Mouse (Mus musculus) midbrain, embryonic 10.5 days (tissue): ENCODE measurements around the gene Cds1. TPM values are rescaled to one million over a fixed set of nuclear protein-coding genes. Genes with fewer than 3 reads are reported as not detected.

Experiments
- DNase-seq: peaks from one replicate; pipeline ENCODE4 v3.0.0-alpha.2; 2017; ENCODE audit warnings: low spot score
- H3K27ac ChIP-seq: fragments of 300-500 bp; sonication (generic); replicated peaks from 2 replicates; pipeline ENCODE4 v1.5.1; 2016; ENCODE audit warnings: mild to moderate bottlenecking
- H3K27me3 ChIP-seq: fragments of 300-500 bp; sonication (generic); 2 replicates; pipeline ENCODE4 v1.6.1; 2016; ENCODE audit warnings: low read depth, mild to moderate bottlenecking; ENCODE audit not compliant: poor library complexity, severe bottlenecking
- H3K36me3 ChIP-seq: fragments of 300-500 bp; sonication (generic); 2 replicates; pipeline ENCODE4 v1.6.1; 2016; ENCODE audit warnings: mild to moderate bottlenecking, moderate library complexity
- H3K4me1 ChIP-seq: fragments of 300-500 bp; sonication (generic); 2 replicates; pipeline ENCODE4 v1.6.1; 2016
- H3K4me3 ChIP-seq: fragments of 300-500 bp; sonication (generic); 2 replicates; pipeline ENCODE4 v1.5.1; 2016; ENCODE audit warnings: mild to moderate bottlenecking, moderate library complexity
- H3K9me3 ChIP-seq: fragments of 300-500 bp; sonication (generic); replicated peaks from 2 replicates; pipeline ENCODE4 v1.6.1; 2016; ENCODE audit warnings: mild to moderate bottlenecking
- WGBS: fragments of 180-500 bp; shearing (Covaris S2); methylation state at CpG from one replicate; pipeline ENCODE4 v1.1.7; 2016; 5-methylcytosine and 5-hydroxymethylcytosine counted together
- polyA plus RNA-seq: library from polyadenylated mRNA; unstranded; fragments of >200 nt; fragmentation: Nextera tagmentation; extraction: Ambion mirVana; gene quantifications from 2 replicates; pipeline ENCODE4 v1.2.1, GENCODE M21; 2016

Gene Cds1
- polyA plus RNA-seq, 1 experiment from 2014 or later: 0.80 TPM

- no peaks in the 10 kb centered on the region for H3K36me3 ChIP-seq
- no peak overlapping the region for H3K27ac ChIP-seq
- H3K4me1 ChIP-seq: peaks cover 12% of the 10 kb centered on the region
- H3K27me3 ChIP-seq: no peaks in the 10 kb centered on the region
- no peak overlapping the region for H3K4me3 ChIP-seq
- no peaks in the 10 kb centered on the region for H3K9me3 ChIP-seq
- no peak for DNase-seq
- WGBS: 91% methylated on average over 2 of the region's 2 CpGs
Measured at GRCm38 (mm10) chr5:101784787-101785186, 19.9 kb downstream of the Cds1 start.

GRCm38 (mm10) chr5:101785921-101786614, 21.1 kb downstream of the Cds1 start:
- no peaks in the 10 kb centered on the region for H3K27me3 ChIP-seq
- H3K27ac ChIP-seq: no peak overlapping the region
- no peak overlapping the region for H3K4me3 ChIP-seq
- peaks cover 12% of the 10 kb centered on the region for H3K4me1 ChIP-seq
- no peaks in the 10 kb centered on the region for H3K9me3 ChIP-seq
- WGBS: 67% methylated on average over 4 of the region's 4 CpGs
- no peaks in the 10 kb centered on the region for H3K36me3 ChIP-seq
- DNase-seq: no peak

DNA sequence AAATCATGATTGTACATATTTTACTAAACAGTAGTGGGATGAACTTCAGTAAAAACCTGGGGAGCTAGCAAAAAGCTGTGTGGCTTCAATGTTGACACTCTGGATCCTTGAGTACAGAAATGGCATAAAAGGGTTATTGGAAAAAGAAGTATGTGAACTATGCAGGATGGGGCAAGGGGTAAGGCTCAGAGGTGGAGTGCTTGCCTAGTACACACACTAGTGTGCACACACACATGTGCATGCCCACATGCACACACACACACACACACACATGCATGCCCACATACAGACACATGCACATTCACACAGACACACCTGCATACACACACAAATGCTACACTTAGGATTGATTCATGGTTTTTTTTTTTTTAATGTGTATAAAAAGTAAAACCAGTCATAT, 24.8 kb downstream of the Cds1 start:
- H3K4me1 ChIP-seq: peaks cover 12% of the 10 kb centered on the region
- no peak overlapping the region for H3K27ac ChIP-seq
- H3K36me3 ChIP-seq: no peaks in the 10 kb centered on the region
- H3K9me3 ChIP-seq: no peaks in the 10 kb centered on the region
- DNase-seq: no peak
- H3K27me3 ChIP-seq: no peaks in the 10 kb centered on the region
- no peak overlapping the region for H3K4me3 ChIP-seq

DNA sequence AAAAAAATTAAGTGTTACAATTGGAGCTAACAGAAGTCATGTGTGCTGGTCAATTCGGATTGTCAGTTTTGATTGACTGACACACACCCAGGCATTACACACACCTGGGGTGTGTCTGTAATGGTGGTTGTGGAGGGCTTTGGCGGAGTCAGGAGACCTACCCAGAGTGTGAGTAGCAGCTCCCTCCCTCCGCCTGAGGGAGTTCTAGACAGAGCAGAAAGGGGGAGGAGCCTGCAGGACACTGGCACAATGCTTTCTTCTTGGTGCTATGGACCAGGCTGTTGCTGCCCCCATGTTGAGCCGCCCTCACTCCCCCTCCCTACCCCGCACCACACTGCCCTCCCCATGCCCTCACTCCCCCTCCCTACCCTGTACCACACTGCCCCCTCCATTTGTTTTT, 25.6 kb downstream of the Cds1 start:
- H3K27ac ChIP-seq: no peak overlapping the region
- DNase-seq: no peak
- peaks cover 12% of the 10 kb centered on the region for H3K4me1 ChIP-seq
- H3K36me3 ChIP-seq: no peaks in the 10 kb centered on the region
- H3K4me3 ChIP-seq: no peak overlapping the region
- no peaks in the 10 kb centered on the region for H3K27me3 ChIP-seq
- H3K9me3 ChIP-seq: no peaks in the 10 kb centered on the region; the same call in 1 of the 2 replicates
- 67% methylated on average over 5 of the region's 5 CpGs for WGBS

DNA sequence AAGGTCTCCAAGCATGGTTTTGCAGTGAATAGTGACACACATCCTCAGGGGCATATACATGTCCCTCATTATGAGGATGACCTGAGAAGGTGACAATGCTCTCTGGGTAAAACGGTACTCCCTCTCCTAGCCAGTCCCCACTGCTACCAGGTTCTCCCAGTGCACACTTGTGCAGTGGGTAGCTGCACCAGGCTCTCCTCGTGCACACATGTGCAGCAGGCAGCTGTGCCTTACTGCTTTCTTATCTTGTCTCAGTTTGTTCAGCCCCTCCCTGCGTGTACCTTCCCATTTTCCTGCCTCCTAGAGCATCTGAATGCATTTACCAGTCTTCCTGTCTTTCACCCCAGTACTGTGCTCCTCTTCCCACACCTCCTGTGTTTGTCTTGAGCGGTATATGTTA, 27.7 kb downstream of the Cds1 start:
- H3K9me3 ChIP-seq: no peaks in the 10 kb centered on the region; the same call in 1 of the 2 replicates
- WGBS: 79% methylated on average over 4 of the region's 4 CpGs
- no peak for DNase-seq

GRCm38 (mm10) chr5:101801891-101802290, 37.0 kb downstream of the Cds1 start:
- DNase-seq: no peak
- H3K9me3 ChIP-seq: no peaks in the 10 kb centered on the region
- no peaks in the 10 kb centered on the region for H3K27me3 ChIP-seq
- 76% methylated on average over 2 of the region's 2 CpGs for WGBS
- no peak overlapping the region for H3K4me3 ChIP-seq
- H3K36me3 ChIP-seq: no peaks in the 10 kb centered on the region
- H3K27ac ChIP-seq: no peak overlapping the region
- H3K4me1 ChIP-seq: no peaks in the 10 kb centered on the region

More for the DNA sequence above, 27.7 kb downstream of the Cds1 start:
- H3K4me3 ChIP-seq: no peak overlapping the region
- H3K4me1 ChIP-seq: 0 out of 2 replicates have a peak, but pooled peaks cover 4% of the 10 kb centered on the region
- no peak overlapping the region for H3K27ac ChIP-seq
- H3K27me3 ChIP-seq: no peaks in the 10 kb centered on the region
- no peaks in the 10 kb centered on the region for H3K36me3 ChIP-seq

GRCm38 (mm10) chr5:101802358-101803022, 37.6 kb downstream of the Cds1 start:
- Histone ChIP-seq H3K27me3 (no peaks in the 10 kb centered on the region), H3K4me3 (no peak overlapping the region), H3K36me3 (no peaks in the 10 kb centered on the region), H3K27ac (no peak overlapping the region), H3K4me1 (no peaks in the 10 kb centered on the region), H3K9me3 (no peaks in the 10 kb centered on the region)
- 86% methylated on average over 9 of the region's 9 CpGs for WGBS
- no peak for DNase-seq

GRCm38 (mm10) chr5:101811296-101812169, 46.6 kb downstream of the Cds1 start:
- H3K27ac ChIP-seq: no peak overlapping the region
- H3K9me3 ChIP-seq: no peaks in the 10 kb centered on the region
- peaks cover 1% of the 10 kb centered on the region; the same call in 1 of the 2 replicates for H3K4me1 ChIP-seq
- no peaks in the 10 kb centered on the region for H3K27me3 ChIP-seq
- 94% methylated on average over 6 of the region's 6 CpGs for WGBS
- no peak for DNase-seq
- no peaks in the 10 kb centered on the region for H3K36me3 ChIP-seq
- H3K4me3 ChIP-seq: no peak overlapping the region

GRCm38 (mm10) chr5:101816822-101817221, 51.9 kb downstream of the Cds1 start:
- Histone ChIP-seq H3K27ac (no peak overlapping the region), H3K4me3 (no peak overlapping the region), H3K4me1 (peaks cover 30% of the 10 kb centered on the region), H3K36me3 (no peaks in the 10 kb centered on the region), H3K9me3 (no peaks in the 10 kb centered on the region), H3K27me3 (peaks cover 22% of the 10 kb centered on the region)
- no peak for DNase-seq
- WGBS: 61% methylated on average over 7 of the region's 7 CpGs

DNA sequence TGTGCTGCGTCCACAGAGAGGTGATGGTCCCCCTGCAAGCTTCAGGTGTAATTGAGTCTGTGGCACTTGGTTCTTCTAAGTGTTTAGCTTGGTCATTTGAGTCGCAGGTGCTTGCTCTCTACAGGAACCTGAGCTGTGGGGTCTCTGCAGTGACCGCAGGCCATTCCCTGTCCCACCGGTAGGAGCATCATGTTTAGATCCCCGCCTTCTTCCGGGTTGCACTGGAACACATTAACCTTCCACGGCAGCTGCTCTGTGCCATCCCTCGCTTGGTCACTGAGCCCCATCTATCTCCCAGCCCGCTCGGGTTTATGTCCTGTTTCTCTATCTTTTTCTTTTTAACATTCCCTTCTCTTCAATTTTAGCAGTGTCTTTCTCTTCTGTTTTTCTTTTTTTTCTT, 54.3 kb downstream of the Cds1 start:
- DNase-seq: no peak
- 57% methylated on average over 10 of the region's 10 CpGs for WGBS
- Histone ChIP-seq H3K4me1 (peaks cover 38% of the 10 kb centered on the region), H3K9me3 (no peaks in the 10 kb centered on the region), H3K27ac (no peak overlapping the region), H3K4me3 (no peak overlapping the region), H3K36me3 (no peaks in the 10 kb centered on the region), H3K27me3 (peaks cover 41% of the 10 kb centered on the region)

- 21% methylated on average over 7 of the region's 7 CpGs for WGBS
- peak; percentile 27 for DNase-seq
- Histone ChIP-seq H3K27ac (no peak overlapping the region; the same call in 1 of the 2 replicates), H3K4me1 (peaks cover 40% of the 10 kb centered on the region), H3K4me3 (no peak overlapping the region), H3K36me3 (no peaks in the 10 kb centered on the region), H3K27me3 (peaks cover 47% of the 10 kb centered on the region), H3K9me3 (no peaks in the 10 kb centered on the region)
Measured at GRCm38 (mm10) chr5:101819844-101820243, 54.9 kb downstream of the Cds1 start.

DNA sequence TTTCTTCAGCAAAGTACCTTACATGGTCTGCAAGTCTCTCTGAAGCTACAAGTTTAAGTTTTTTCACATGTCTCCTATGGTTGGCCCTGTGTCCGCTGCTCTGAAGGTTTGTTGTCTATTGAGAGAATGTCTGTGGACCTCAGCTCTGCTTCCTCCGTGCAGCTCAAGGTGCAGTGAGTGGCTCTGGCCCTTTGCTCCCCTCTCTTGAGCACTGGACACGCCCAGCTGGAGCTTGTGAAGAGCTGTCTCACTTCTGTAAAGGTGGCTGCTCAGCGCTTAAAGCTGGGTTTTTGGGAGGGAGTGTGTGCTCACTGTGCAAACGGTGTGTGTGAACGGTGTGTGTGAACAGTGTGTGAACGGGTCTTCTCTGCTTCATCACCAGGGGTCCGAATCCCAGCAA, 56.1 kb downstream of the Cds1 start:
- peaks cover 56% of the 10 kb centered on the region for H3K27me3 ChIP-seq

More for the DNA sequence above, 56.1 kb downstream of the Cds1 start:
- Histone ChIP-seq H3K36me3 (no peaks in the 10 kb centered on the region), H3K4me3 (no peak overlapping the region), H3K4me1 (peaks cover 50% of the 10 kb centered on the region), H3K27ac (no peak overlapping the region), H3K9me3 (no peaks in the 10 kb centered on the region)
- DNase-seq: no peak
- WGBS: 69% methylated on average over 8 of the region's 8 CpGs
